Mouse (Mus musculus): ENCODE measurements around the gene Rhox4c.
"Not testable (repeated sequence)": the region's sequence is repeated elsewhere in the genome, so short reads cannot be mapped to it uniquely, and the experiment has no call there.

GRCm38 (mm10) chrX:37458285-37458684 is 21.9 kb upstream of the Rhox4c start, which contains the start of gene Rhox3c:
- not testable (repeated sequence) for TF ChIP-seq CTCF, EP300 (IDR thresholded peaks at IDR 0.05; ENCODE audit: low read depth)
